Mouse (Mus musculus) left cerebral cortex, postnatal 4 days (tissue): ENCODE data around the gene Plaur. TPM values are rescaled to one million over a fixed set of nuclear protein-coding genes. Genes with fewer than 3 reads are reported as not detected.
"Not testable (repeated sequence)": the region's sequence is repeated elsewhere in the genome, so short reads cannot be mapped to it uniquely, and the experiment has no call there.

Experiments used
- DNase-seq: peaks from one replicate; pipeline ENCODE4 v3.0.0-alpha.2; 2022
- intact Hi-C: fragments of 180-260 bp; cut with DNase I; formaldehyde crosslinking; loops from one replicate; pipeline ENCODE4 v1.15.1; 2025
- total RNA-seq, 2 experiments: library from RNA; stranded (reverse); gene quantifications; 2 replicates each; pipeline ENCODE4 v1.2.3; 2021

Plaur gene
- total RNA-seq, 2 experiments from 2014 or later = 1.0 to 1.2 TPM

GRCm38 (mm10) chr7:24476338-24476737 lies 14.1 kb downstream of the Plaur start:
- intact Hi-C loops = no loop called here
- DNase-seq = no peak

DNA sequence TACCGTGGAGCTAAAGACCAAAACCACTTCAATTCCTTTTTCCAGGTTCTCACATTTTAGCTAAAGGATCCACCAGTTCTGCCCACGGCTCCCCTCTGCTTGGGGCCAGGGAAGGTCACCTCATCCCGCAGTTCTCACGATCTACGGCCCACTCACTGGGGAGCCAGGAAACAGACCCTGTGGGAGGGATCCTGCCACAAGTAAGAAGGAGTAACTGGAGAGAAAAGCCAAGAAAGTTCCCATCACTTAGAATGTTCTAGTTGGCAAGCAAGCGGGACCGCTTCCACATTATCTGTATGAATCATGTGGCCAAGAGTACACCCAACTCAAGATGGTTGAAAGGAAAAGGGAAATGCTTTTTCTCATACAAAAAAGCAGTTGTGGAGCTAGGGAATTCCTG lies 14.6 kb downstream of the Plaur start:
- no peak for DNase-seq
- intact Hi-C loops = no loop called here

- DNase-seq = no peak
- intact Hi-C loops = no loop called here
These were observed 16.6 kb downstream of the Plaur start for GRCm38 (mm10) chr7:24478911-24479310.

GRCm38 (mm10) chr7:24479685-24480084 lies 17.4 kb downstream of the Plaur start:
- intact Hi-C loops = no loop called here
- DNase-seq = no peak

- intact Hi-C loops = no loop called here
- DNase-seq = no peak
These were observed 18.0 kb downstream of the Plaur start for GRCm38 (mm10) chr7:24480121-24480941.

DNA sequence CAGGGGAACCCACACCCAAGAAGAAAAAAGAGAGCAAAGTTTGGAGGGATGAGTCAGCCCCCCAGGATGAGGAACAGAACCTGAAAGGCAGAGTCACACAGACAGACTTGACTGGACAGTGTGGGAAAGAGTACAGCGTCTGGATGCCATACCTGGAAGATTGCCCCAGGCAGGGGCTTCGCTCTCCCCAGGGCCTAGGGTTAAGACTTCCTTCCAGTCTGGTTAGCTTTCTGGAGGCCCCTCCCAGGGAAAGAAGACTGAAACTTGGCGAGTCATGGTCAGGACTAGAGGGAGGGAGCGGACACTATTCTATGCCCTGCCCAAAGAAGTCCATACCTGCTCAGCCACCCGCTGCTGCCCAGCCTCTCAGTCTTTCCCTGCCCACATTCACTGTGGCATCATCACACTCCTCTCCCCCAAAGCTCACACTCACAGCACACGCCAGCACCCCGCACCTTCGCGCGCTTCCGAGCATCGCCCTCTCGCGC lies 18.7 kb downstream of the Plaur start:
- DNase-seq = no peak
- intact Hi-C loops = no loop called here

- intact Hi-C loops = no loop called here
- peak; percentile 94 for DNase-seq
These were observed 19.4 kb downstream of the Plaur start, which contains the start of gene Cadm4 for GRCm38 (mm10) chr7:24481474-24482207. Cadm4 (plus strand) TSS chr7:24482023.

GRCm38 (mm10) chr7:24482208-24483020 lies 20.1 kb downstream of the Plaur start:
- DNase-seq = no peak
- intact Hi-C loops = no loop called here

GRCm38 (mm10) chr7:24483291-24483690 lies 21.0 kb downstream of the Plaur start:
- intact Hi-C loops, DNase-seq: not testable (repeated sequence)

DNA sequence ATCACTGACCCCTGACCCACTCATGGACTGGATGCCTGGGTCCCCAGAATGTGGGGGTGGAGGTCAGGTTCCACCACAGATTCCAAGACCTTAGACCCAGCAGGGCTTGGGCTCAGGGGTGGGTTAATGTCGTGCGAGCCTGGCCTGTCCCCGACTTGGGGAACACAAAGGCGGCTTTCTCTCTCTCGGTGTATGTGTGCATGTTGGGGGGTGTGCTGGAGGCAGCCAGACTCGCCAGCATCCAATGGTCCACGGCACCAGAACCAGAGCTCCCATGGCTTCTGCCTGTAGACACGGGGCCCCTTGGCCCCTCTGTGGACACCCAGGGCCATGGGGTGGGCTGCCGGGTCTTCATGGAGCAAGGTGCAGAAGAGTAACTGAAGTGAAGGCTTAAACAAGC lies 23.2 kb downstream of the Plaur start:
- no peak for DNase-seq
- intact Hi-C loops = no loop called here

DNA sequence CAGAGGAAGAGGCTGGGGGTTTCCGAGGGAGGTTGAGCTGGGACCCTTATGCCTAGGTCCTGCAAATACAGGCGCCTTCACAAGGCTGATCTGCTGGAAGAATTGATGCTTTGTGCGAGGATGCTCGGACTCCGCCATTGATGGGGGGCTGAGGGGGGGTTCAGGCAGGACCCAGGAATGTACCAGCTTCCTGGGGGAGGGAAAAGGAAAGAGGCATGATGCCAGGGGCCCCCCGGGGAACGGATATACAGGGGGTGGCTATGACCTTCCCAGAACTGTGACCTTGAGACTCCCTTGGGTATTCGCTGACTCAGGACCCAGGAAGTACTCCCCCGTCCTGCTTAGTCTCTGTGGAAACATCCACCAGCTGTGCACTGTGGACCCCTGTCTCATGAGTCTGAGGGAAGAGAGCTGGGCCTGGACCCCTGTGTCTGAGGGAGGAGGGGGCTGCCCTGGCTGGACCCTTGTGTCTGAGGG lies 24.4 kb downstream of the Plaur start:
- DNase-seq = no peak

GRCm38 (mm10) chr7:24487403-24487802 lies 25.1 kb downstream of the Plaur start:
- intact Hi-C loops = no loop called here
- DNase-seq = no peak

More for the DNA sequence above, 24.4 kb downstream of the Plaur start:
- intact Hi-C loops = no loop called here

- intact Hi-C loops = no loop called here
- no peak for DNase-seq
These were observed 26.0 kb downstream of the Plaur start for GRCm38 (mm10) chr7:24488303-24488702.

GRCm38 (mm10) chr7:24499856-24500577 lies 37.7 kb downstream of the Plaur start:
- intact Hi-C loops = no loop called here
- no peak for DNase-seq

- peak; percentile 50 for DNase-seq
These were observed 38.6 kb downstream of the Plaur start for GRCm38 (mm10) chr7:24500929-24501328.

GRCm38 (mm10) chr7:24501492-24501891 lies 39.2 kb downstream of the Plaur start:
- intact Hi-C loops = no loop called here
- DNase-seq = no peak

More at GRCm38 (mm10) chr7:24500929-24501328, 38.6 kb downstream of the Plaur start:
- intact Hi-C loops = no loop called here

- intact Hi-C loops = no loop called here
- DNase-seq = no peak
These were observed 41.7 kb downstream of the Plaur start for GRCm38 (mm10) chr7:24504004-24504403.

DNA sequence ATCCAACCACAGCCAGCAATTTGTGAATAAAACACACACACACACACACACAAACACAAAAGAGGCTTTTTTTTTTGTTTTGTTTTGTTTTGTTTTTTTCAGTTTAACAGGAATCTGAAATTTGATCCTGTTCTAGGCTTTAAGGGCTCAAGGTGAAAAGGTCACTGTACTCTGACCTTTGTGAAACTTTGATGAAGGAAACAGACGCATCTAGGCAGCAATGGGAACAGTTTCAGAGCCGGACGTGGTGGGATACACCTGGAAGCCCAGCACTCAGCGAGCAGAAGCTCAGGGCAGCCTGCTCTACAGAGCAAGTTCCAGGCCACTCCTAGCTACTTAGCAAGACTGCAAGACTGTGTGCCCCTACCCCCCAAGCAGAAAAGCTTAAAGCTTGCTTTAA lies 42.6 kb downstream of the Plaur start:
- intact Hi-C loops = no loop called here
- no peak for DNase-seq

- DNase-seq = no peak
- intact Hi-C loops = no loop called here
These were observed 43.3 kb downstream of the Plaur start for GRCm38 (mm10) chr7:24505447-24506064.

DNA sequence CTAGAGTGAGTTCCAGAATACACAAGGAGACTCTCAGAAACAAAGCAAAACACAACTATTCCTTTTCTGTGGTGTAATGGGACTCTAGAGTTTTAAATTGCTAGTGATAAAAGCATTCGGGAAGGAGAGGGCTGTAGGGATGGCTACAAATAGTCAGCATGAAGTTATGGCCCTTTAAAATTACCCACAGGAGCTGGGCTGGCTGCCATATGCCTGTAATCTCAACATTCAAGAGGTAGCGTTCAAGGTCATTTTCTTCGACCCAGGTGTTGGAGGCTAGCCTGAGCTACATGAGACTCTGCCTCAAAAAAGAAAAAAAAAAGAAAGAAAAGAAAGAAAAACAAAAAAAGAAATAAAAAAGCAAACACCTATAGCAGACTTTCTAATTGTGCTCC lies 43.8 kb downstream of the Plaur start:
- intact Hi-C loops = no loop called here
- DNase-seq = no peak
